Mouse (Mus musculus): ENCODE data around the gene Olfr1469. TPM values are rescaled to one million over a fixed set of nuclear protein-coding genes. Genes with fewer than 3 reads are reported as not detected.

Olfr1469 gene
- not detected for total RNA-seq (2023)

GRCm38 (mm10) chr19:13407549-13407948, at the start of gene Olfr1469:
Gene Olfr1469, plus strand, starts transcription at chr19:13407849.

GRCm38 (mm10) chr19:13361936-13362335, 45.7 kb upstream of the Olfr1469 start, which contains the start of gene Olfr1467:
Gene Olfr1467, plus strand, starts transcription at chr19:13362236.

GRCm38 (mm10) chr19:13443109-13443508, 35.5 kb downstream of the Olfr1469 start, which contains the start of gene Olfr1471:
Gene Olfr1471, plus strand, starts transcription at chr19:13443409.

GRCm38 (mm10) chr19:13455986-13456385, 48.3 kb downstream of the Olfr1469 start, which contains the start of gene Olfr1472:
Gene Olfr1472, minus strand, starts transcription at chr19:13456086.

Other genes starting within 250 kb of the Olfr1469 start
- gene Olfr1461, start 244.8 kb upstream of the Olfr1469 start, total RNA-seq (2023): not detected
- not detected for gene Olfr1462, start 222.1 kb upstream of the Olfr1469 start, total RNA-seq (2023)
- gene Olfr1463, start 176.5 kb upstream of the Olfr1469 start, total RNA-seq (2023): not detected
- not detected for gene Olfr1465, start 92.3 kb upstream of the Olfr1469 start, total RNA-seq (2023)
- not detected for gene Olfr1466, start 69.0 kb upstream of the Olfr1469 start, total RNA-seq (2023)
- not detected for gene Olfr1467, start 45.6 kb upstream of the Olfr1469 start, total RNA-seq (2023)
- gene Olfr1471, start 35.6 kb downstream of the Olfr1469 start, total RNA-seq (2023): not detected
- not detected for gene Olfr1472, start 48.2 kb downstream of the Olfr1469 start, total RNA-seq (2023)
- not detected for gene Olfr1474, start 61.7 kb downstream of the Olfr1469 start, total RNA-seq (2023)
- not detected for gene Olfr1475, start 72.3 kb downstream of the Olfr1469 start, total RNA-seq (2023)
- gene Olfr1477, start 92.7 kb downstream of the Olfr1469 start, total RNA-seq (2023): not detected
- not detected for gene Olfr1480, start 120.1 kb downstream of the Olfr1469 start, total RNA-seq (2023)
- gene Olfr1484, start 175.7 kb downstream of the Olfr1469 start, total RNA-seq (2023): not detected
- gene Olfr1487, start 209.5 kb downstream of the Olfr1469 start, total RNA-seq (2023): not detected
- not detected for gene Olfr1489, start 223.8 kb downstream of the Olfr1469 start, total RNA-seq (2023)
- not detected for gene Olfr1490, start 243.2 kb downstream of the Olfr1469 start, total RNA-seq (2023)